Mouse (Mus musculus): ENCODE measurements around the gene Ccdc58. TPM values are rescaled to one million over a fixed set of nuclear protein-coding genes. Genes with fewer than 3 reads are reported as not detected.
"Not testable (repeated sequence)": the region's sequence is repeated elsewhere in the genome, so short reads cannot be mapped to it uniquely, and the experiment has no call there.

Ccdc58 gene
- polyA plus RNA-seq, 1 experiment from 2014 or later, result 56.6 TPM

- 90% methylated on average over 7 of the region's 7 CpGs for WGBS
Measured at GRCm38 (mm10) chr16:36089065-36089464, 17.6 kb downstream of the Ccdc58 start.

GRCm38 (mm10) chr16:36089850-36090616 lies 18.5 kb downstream of the Ccdc58 start:
- no peak overlapping the region for H3K9ac ChIP-seq
- no peak overlapping the region for H3K4me3 ChIP-seq
- H3K27me3 ChIP-seq, result no peaks in the 10 kb centered on the region
- H3K36me3 ChIP-seq, result peaks cover 25% of the 10 kb centered on the region
- H3K4me1 ChIP-seq, result no peaks in the 10 kb centered on the region
- no peak for ATAC-seq (ENCODE audit: low FRiP score)
- no peaks in the 10 kb centered on the region for H3K9me3 ChIP-seq (replicated peaks)
- no peak overlapping the region for H3K4me2 ChIP-seq (replicated peaks)
- 77% methylated on average over 8 of the region's 8 CpGs for WGBS
- no peak overlapping the region for H3K27ac ChIP-seq

More at GRCm38 (mm10) chr16:36089065-36089464, 17.6 kb downstream of the Ccdc58 start:
- Histone ChIP-seq H3K4me3 (no peak overlapping the region), H3K9me3 (replicated peaks) (no peaks in the 10 kb centered on the region), H3K27ac (no peak overlapping the region), H3K27me3 (no peaks in the 10 kb centered on the region), H3K36me3 (peaks cover 25% of the 10 kb centered on the region), H3K4me2 (replicated peaks) (no peak overlapping the region), H3K9ac (no peak overlapping the region), H3K4me1 (no peaks in the 10 kb centered on the region)
- ATAC-seq (ENCODE audit: low FRiP score), result no peak

- ATAC-seq (ENCODE audit: low FRiP score), result no peak
Measured at GRCm38 (mm10) chr16:36090785-36091509, 19.5 kb downstream of the Ccdc58 start.

GRCm38 (mm10) chr16:36094079-36094478 lies 22.6 kb downstream of the Ccdc58 start:
- Histone ChIP-seq H3K4me3 (no peak overlapping the region), H3K4me2 (replicated peaks) (no peak overlapping the region), H3K27ac (no peak overlapping the region), H3K9me3 (replicated peaks) (no peaks in the 10 kb centered on the region), H3K36me3 (no peaks in the 10 kb centered on the region; the same call in 1 of the 2 replicates), H3K4me1 (no peaks in the 10 kb centered on the region), H3K9ac (no peak overlapping the region), H3K27me3 (no peaks in the 10 kb centered on the region)
- no peak for ATAC-seq (ENCODE audit: low FRiP score)
- 92% methylated on average over 3 of the region's 3 CpGs for WGBS

More at GRCm38 (mm10) chr16:36090785-36091509, 19.5 kb downstream of the Ccdc58 start:
- Histone ChIP-seq H3K4me1 (no peaks in the 10 kb centered on the region), H3K27me3 (no peaks in the 10 kb centered on the region), H3K9me3 (replicated peaks) (no peaks in the 10 kb centered on the region), H3K27ac (no peak overlapping the region), H3K36me3 (peaks cover 19% of the 10 kb centered on the region), H3K4me2 (replicated peaks) (no peak overlapping the region), H3K9ac (no peak overlapping the region), H3K4me3 (no peak overlapping the region)
- 81% methylated on average over 11 of the region's 11 CpGs for WGBS

- 92% methylated on average over 12 of the region's 12 CpGs for WGBS
Measured at GRCm38 (mm10) chr16:36097813-36098499, 26.5 kb downstream of the Ccdc58 start.

GRCm38 (mm10) chr16:36101526-36101925 lies 30.0 kb downstream of the Ccdc58 start:
- WGBS, result 86% methylated on average over 1 of the region's 1 CpGs

More at GRCm38 (mm10) chr16:36097813-36098499, 26.5 kb downstream of the Ccdc58 start:
- not testable (repeated sequence) for H3K9me3 ChIP-seq (replicated peaks); H3K4me2 ChIP-seq (replicated peaks); H3K27me3 ChIP-seq; ATAC-seq (ENCODE audit: low FRiP score); H3K4me3 ChIP-seq; H3K27ac ChIP-seq; H3K9ac ChIP-seq; H3K36me3 ChIP-seq; H3K4me1 ChIP-seq

GRCm38 (mm10) chr16:36102211-36102610 lies 30.7 kb downstream of the Ccdc58 start:
- ATAC-seq (ENCODE audit: low FRiP score), result no peak
- Histone ChIP-seq H3K36me3 (no peaks in the 10 kb centered on the region), H3K4me3 (no peak overlapping the region), H3K4me2 (replicated peaks) (no peak overlapping the region), H3K4me1 (no peaks in the 10 kb centered on the region), H3K9me3 (replicated peaks) (0 out of 2 replicates have a peak, but pooled peaks cover 5% of the 10 kb centered on the region), H3K27me3 (no peaks in the 10 kb centered on the region), H3K27ac (no peak overlapping the region), H3K9ac (no peak overlapping the region)
- 90% methylated on average over 1 of the region's 1 CpGs for WGBS

More at GRCm38 (mm10) chr16:36101526-36101925, 30.0 kb downstream of the Ccdc58 start:
- no peak overlapping the region for H3K27ac ChIP-seq
- no peak for ATAC-seq (ENCODE audit: low FRiP score)
- H3K4me2 ChIP-seq (replicated peaks), result no peak overlapping the region
- no peak overlapping the region for H3K9ac ChIP-seq
- 0 out of 2 replicates have a peak, but pooled peaks cover 5% of the 10 kb centered on the region for H3K9me3 ChIP-seq (replicated peaks)
- no peaks in the 10 kb centered on the region for H3K4me1 ChIP-seq
- H3K4me3 ChIP-seq, result no peak overlapping the region
- H3K27me3 ChIP-seq, result no peaks in the 10 kb centered on the region
- no peaks in the 10 kb centered on the region for H3K36me3 ChIP-seq

- H3K9me3 ChIP-seq (replicated peaks); H3K27me3 ChIP-seq; H3K4me2 ChIP-seq (replicated peaks); ATAC-seq (ENCODE audit: low FRiP score); H3K9ac ChIP-seq; H3K27ac ChIP-seq; H3K36me3 ChIP-seq; H3K4me3 ChIP-seq; H3K4me1 ChIP-seq: not testable (repeated sequence)
Measured at GRCm38 (mm10) chr16:36111486-36111885, 40.0 kb downstream of the Ccdc58 start.

GRCm38 (mm10) chr16:36115751-36116150 lies 44.3 kb downstream of the Ccdc58 start:
- 93% methylated on average over 6 of the region's 6 CpGs for WGBS
- not testable (repeated sequence) for H3K36me3 ChIP-seq; H3K9ac ChIP-seq; H3K27ac ChIP-seq; H3K9me3 ChIP-seq (replicated peaks); H3K4me1 ChIP-seq; H3K4me3 ChIP-seq; H3K27me3 ChIP-seq; ATAC-seq (ENCODE audit: low FRiP score); H3K4me2 ChIP-seq (replicated peaks)

GRCm38 (mm10) chr16:36128092-36128491 lies 56.6 kb downstream of the Ccdc58 start:
- Histone ChIP-seq H3K27ac (no peak overlapping the region), H3K36me3 (no peaks in the 10 kb centered on the region), H3K4me2 (replicated peaks) (no peak overlapping the region), H3K27me3 (no peaks in the 10 kb centered on the region), H3K4me1 (no peaks in the 10 kb centered on the region), H3K9ac (no peak overlapping the region), H3K9me3 (replicated peaks) (no peaks in the 10 kb centered on the region), H3K4me3 (no peak overlapping the region)
- 92% methylated on average over 7 of the region's 7 CpGs for WGBS
- ATAC-seq (ENCODE audit: low FRiP score), result no peak

- Histone ChIP-seq H3K4me3 (no peak within 1 kb of the TSS), H3K36me3 (no peaks in the 10 kb centered on the region), H3K27ac (no peak within 1 kb of the TSS), H3K4me2 (replicated peaks) (no peak within 1 kb of the TSS), H3K27me3 (no peaks in the 10 kb centered on the region), H3K9me3 (replicated peaks) (no peaks in the 10 kb centered on the region), H3K9ac (no peak within 1 kb of the TSS), H3K4me1 (no peaks in the 10 kb centered on the region)
- WGBS, result 92% methylated on average over 1 of the region's 1 CpGs
- ATAC-seq (ENCODE audit: low FRiP score), result no peak
Measured at GRCm38 (mm10) chr16:36131141-36131540, 59.7 kb downstream of the Ccdc58 start, which contains the start of gene Csta1. Gene Csta1, minus strand, starts transcription at chr16:36131241.

- H3K27me3 ChIP-seq, result no peaks in the 10 kb centered on the region
- H3K9me3 ChIP-seq (replicated peaks), result no peaks in the 10 kb centered on the region
- no peak overlapping the region for H3K27ac ChIP-seq
- 80% methylated on average over 2 of the region's 2 CpGs for WGBS
- H3K4me1 ChIP-seq, result no peaks in the 10 kb centered on the region
- no peaks in the 10 kb centered on the region for H3K36me3 ChIP-seq
- no peak overlapping the region for H3K4me2 ChIP-seq (replicated peaks)
- H3K4me3 ChIP-seq, result no peak overlapping the region
- no peak for ATAC-seq (ENCODE audit: low FRiP score)
- H3K9ac ChIP-seq, result no peak overlapping the region
Measured at GRCm38 (mm10) chr16:36138201-36138600, 66.7 kb downstream of the Ccdc58 start.
